Mouse (Mus musculus) neural tube, embryonic 15.5 days (tissue): ENCODE results near the gene 2210011C24Rik. TPM values are rescaled to one million over a fixed set of nuclear protein-coding genes. Genes with fewer than 3 reads are reported as not detected.
"Not testable (repeated sequence)": the region's sequence is repeated elsewhere in the genome, so short reads cannot be mapped to it uniquely, and the experiment has no call there.

Experiments
- ATAC-seq: fragments of 200-750 bp; cut with Nextera tagmentation; 2 replicates; pipeline ENCODE4 v1.8.0; 2017; ENCODE audit warnings: mild to moderate bottlenecking, moderate TSS enrichment, moderate library complexity; ENCODE audit not compliant: low FRiP score
- H3K27ac ChIP-seq: fragments of 300-500 bp; sonication (generic); replicated peaks from 2 replicates; pipeline ENCODE4 v1.5.1; 2015; ENCODE audit warnings: mild to moderate bottlenecking, inconsistent platforms
- H3K27me3 ChIP-seq: fragments of 300-500 bp; sonication (generic); replicated peaks from 2 replicates; pipeline ENCODE4 v1.6.1; 2015; ENCODE audit warnings: inconsistent platforms
- H3K36me3 ChIP-seq: fragments of 300-500 bp; sonication (generic); 2 replicates; pipeline ENCODE4 v1.6.1; 2015; ENCODE audit warnings: inconsistent platforms
- H3K4me1 ChIP-seq: fragments of 300-500 bp; sonication (generic); 2 replicates; pipeline ENCODE4 v1.6.1; 2015; ENCODE audit warnings: inconsistent platforms
- H3K4me2 ChIP-seq: fragments of 300-500 bp; sonication (generic); 2 replicates; pipeline ENCODE4 v1.6.1; 2015; ENCODE audit warnings: inconsistent platforms, mild to moderate bottlenecking, moderate library complexity
- H3K4me3 ChIP-seq: fragments of 300-500 bp; sonication (generic); replicated peaks from 2 replicates; pipeline ENCODE4 v1.5.1; 2015; ENCODE audit warnings: mild to moderate bottlenecking, inconsistent platforms
- H3K9ac ChIP-seq: fragments of 300-500 bp; sonication (generic); replicated peaks from 2 replicates; pipeline ENCODE4 v1.6.1; 2015; ENCODE audit warnings: mild to moderate bottlenecking, inconsistent platforms
- H3K9me3 ChIP-seq: fragments of 300-500 bp; sonication (generic); replicated peaks from 2 replicates; pipeline ENCODE4 v1.6.1; 2016; ENCODE audit warnings: inconsistent platforms
- WGBS: fragments of 180-500 bp; shearing (Covaris S2); methylation state at CpG from one replicate; pipeline ENCODE4 v1.1.7; 2015; ENCODE audit warnings: mixed read lengths; 5-methylcytosine and 5-hydroxymethylcytosine counted together
- polyA plus RNA-seq: library from polyadenylated mRNA; unstranded; fragments of >200 nt; fragmentation: Nextera tagmentation; extraction: Ambion mirVana; gene quantifications from 2 replicates; pipeline ENCODE4 v1.2.1, GENCODE M21; 2015

Gene 2210011C24Rik
- polyA plus RNA-seq, 1 experiment from 2014 or later, result 0.69 TPM

DNA sequence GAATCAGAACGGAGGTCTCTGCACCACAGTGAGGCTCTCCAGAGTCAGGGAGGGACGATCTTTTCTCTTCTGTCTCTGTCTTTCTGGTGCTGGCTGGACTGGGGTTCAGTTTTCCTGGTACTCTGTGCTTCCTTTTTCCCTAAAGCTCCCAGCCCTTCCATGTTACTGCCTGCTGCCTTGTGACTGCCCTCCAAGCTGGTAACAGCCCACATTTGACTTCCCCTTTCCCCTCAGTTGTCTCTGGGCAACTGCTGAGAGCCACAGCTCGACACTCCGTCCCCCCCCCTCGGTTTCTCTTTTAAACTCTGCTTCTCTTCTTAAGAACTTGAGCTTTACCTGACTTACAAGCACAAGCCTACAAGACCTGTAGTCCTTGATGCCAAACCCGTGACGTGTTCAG lies 22.7 kb downstream of the 2210011C24Rik start:
- no peaks in the 10 kb centered on the region for H3K27me3 ChIP-seq
- peaks cover 84% of the 10 kb centered on the region for H3K36me3 ChIP-seq
- 92% methylated on average over 7 of the region's 7 CpGs for WGBS
- H3K4me3 ChIP-seq, result no peak overlapping the region
- no peak for ATAC-seq
- H3K9me3 ChIP-seq, result no peaks in the 10 kb centered on the region
- H3K27ac ChIP-seq, result no peak overlapping the region
- H3K4me2 ChIP-seq, result no peak overlapping the region
- no peak overlapping the region for H3K9ac ChIP-seq
- no peaks in the 10 kb centered on the region for H3K4me1 ChIP-seq

DNA sequence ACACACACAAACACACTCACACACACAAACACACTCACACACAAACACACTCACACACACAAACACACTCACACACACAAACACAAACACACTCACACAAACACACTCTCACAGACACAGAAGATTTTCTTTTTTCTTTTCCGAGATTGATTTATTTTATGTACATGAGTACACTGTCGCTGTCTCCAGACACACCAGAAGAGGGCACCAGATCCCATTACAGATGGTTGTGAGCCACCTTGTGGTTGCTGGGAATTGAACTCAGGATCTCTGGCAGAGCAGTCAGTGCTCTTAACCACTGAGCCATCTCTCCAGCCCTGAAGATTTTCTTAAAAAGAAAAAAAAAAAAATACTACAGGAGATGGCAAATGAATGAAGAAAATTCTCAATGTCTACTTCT lies 28.7 kb downstream of the 2210011C24Rik start:
- H3K36me3 ChIP-seq, result peaks cover 75% of the 10 kb centered on the region
- H3K27ac ChIP-seq, H3K9me3 ChIP-seq, H3K4me1 ChIP-seq, H3K4me2 ChIP-seq, H3K9ac ChIP-seq, H3K4me3 ChIP-seq, ATAC-seq, H3K27me3 ChIP-seq: not testable (repeated sequence)
- WGBS, result 93% methylated on average over 2 of the region's 2 CpGs

DNA sequence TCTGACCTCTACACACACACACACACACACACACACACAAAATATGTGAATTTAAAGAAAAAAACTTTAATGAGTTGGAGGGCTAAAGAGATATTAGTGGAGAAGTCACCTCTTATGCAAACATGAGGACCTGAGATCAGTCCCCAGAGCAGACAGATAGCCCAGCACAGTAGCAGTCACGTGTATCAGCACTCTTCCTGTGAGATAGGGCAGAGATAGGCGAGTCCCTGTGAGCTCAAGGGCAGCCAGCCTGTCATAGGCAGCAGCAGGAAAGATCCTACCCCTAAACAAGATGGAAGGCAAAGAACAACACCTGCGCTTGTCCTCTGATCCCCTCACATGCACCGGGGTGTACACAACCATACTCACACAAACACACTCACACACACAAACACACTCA lies 29.5 kb downstream of the 2210011C24Rik start:
- Histone ChIP-seq H3K4me1 (peaks cover 14% of the 10 kb centered on the region), H3K27me3 (no peaks in the 10 kb centered on the region), H3K4me3 (no peak overlapping the region), H3K27ac (no peak overlapping the region), H3K36me3 (peaks cover 68% of the 10 kb centered on the region), H3K9me3 (no peaks in the 10 kb centered on the region), H3K4me2 (no peak overlapping the region), H3K9ac (no peak overlapping the region)
- no peak for ATAC-seq
- WGBS, result 93% methylated on average over 4 of the region's 4 CpGs

DNA sequence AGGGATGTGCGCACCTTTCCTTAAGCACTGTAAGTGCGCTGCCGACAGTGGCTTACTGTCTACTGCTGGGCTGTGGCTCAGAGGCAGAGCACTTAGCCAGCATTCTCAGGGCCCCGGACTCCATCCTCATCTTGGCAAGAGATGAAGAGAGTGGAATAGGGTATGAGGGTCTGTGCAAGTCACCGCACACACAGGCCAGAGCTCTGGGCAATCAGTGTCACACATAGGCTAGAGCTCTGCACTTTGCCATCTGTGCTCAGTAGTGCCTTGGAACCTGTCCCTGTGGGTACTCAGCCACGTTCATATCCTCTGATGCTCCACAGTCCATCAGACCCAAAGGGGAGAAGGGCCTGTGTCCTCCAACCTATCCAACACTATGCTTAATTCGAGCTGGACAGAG lies 30.4 kb downstream of the 2210011C24Rik start:
- Histone ChIP-seq H3K9ac (no peak overlapping the region), H3K4me3 (no peak overlapping the region), H3K27ac (no peak overlapping the region), H3K4me2 (no peak overlapping the region), H3K36me3 (peaks cover 58% of the 10 kb centered on the region), H3K4me1 (peaks cover 23% of the 10 kb centered on the region), H3K9me3 (no peaks in the 10 kb centered on the region), H3K27me3 (no peaks in the 10 kb centered on the region)
- 94% methylated on average over 7 of the region's 7 CpGs for WGBS
- ATAC-seq, result no peak

DNA sequence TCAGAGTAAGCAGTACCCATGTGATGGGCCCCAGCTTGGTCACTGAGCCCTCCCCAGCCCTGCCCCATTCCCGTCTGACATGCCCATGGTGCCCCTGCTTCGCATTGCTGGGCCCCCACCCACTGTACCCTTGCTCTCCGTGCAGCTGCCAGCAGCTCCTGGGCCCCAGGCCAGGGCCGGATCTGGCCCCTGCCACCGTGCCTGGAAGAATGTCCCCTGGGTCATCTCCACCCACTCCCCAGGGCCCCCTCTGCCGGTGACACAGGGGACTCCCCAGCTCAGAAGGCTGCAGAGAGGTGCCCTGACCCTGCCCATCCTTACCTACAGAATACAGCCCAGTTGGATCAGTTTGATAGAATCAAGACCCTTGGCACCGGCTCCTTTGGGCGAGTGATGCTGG lies 31.1 kb downstream of the 2210011C24Rik start:
- 80% methylated on average over 8 of the region's 8 CpGs for WGBS

DNA sequence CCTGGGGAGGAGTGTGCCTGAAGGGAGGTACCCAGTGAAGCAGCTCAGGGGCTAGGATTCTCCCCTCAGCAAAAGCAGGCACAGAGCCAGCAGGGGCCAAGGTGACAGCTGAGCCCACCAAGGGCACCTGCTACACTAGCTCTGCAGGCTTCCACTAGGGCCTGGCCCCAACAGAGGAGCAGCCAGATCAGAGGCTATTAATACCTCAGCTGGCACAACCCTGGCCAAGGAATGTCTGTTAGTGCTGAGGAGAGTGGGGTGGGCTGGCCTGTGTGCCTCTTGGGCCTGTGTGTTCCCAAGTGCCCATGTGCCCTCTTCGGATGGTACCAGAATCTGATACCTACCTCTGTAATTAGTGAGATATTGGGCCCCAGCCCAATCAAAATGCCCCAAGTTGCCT lies 31.7 kb downstream of the 2210011C24Rik start:
- Histone ChIP-seq H3K9me3 (no peaks in the 10 kb centered on the region), H3K36me3 (peaks cover 47% of the 10 kb centered on the region), H3K4me2 (no peak overlapping the region), H3K27me3 (no peaks in the 10 kb centered on the region), H3K4me3 (no peak overlapping the region), H3K4me1 (peaks cover 28% of the 10 kb centered on the region), H3K9ac (no peak overlapping the region), H3K27ac (no peak overlapping the region)
- ATAC-seq, result no peak
- 63% methylated on average over 1 of the region's 1 CpGs for WGBS

More for the DNA sequence above, 31.1 kb downstream of the 2210011C24Rik start:
- Histone ChIP-seq H3K36me3 (peaks cover 51% of the 10 kb centered on the region), H3K9ac (no peak overlapping the region), H3K4me3 (no peak overlapping the region), H3K9me3 (no peaks in the 10 kb centered on the region), H3K27ac (no peak overlapping the region), H3K4me2 (no peak overlapping the region), H3K4me1 (peaks cover 28% of the 10 kb centered on the region), H3K27me3 (no peaks in the 10 kb centered on the region)
- ATAC-seq, result no peak

DNA sequence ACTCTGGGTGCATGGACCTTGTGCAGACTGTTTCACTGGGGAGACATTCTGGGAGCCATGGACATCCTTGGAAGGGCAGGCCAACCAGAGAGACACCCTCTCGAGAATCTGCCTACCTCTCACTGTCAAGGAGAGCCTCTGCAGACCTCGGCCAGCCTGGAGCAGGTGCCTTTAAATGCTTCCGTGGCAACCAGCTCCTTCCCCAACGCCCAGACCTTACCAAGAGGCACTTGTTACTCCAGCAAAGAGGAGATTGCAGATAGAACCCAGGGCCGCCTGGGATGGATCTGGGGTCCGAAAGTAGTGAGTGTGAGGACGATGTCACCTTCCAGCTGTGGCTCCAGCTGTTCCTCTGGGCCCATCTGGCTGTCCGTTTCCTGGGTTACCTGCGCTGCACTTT lies 33.8 kb downstream of the 2210011C24Rik start:
- Histone ChIP-seq H3K9me3 (no peaks in the 10 kb centered on the region), H3K4me1 (peaks cover 42% of the 10 kb centered on the region), H3K4me2 (peak overlapping the region; percentile 2; the same call in 1 of the 2 replicates), H3K36me3 (peaks cover 30% of the 10 kb centered on the region), H3K27me3 (no peaks in the 10 kb centered on the region), H3K27ac (no peak overlapping the region), H3K4me3 (no peak overlapping the region), H3K9ac (no peak overlapping the region)
- 75% methylated on average over 9 of the region's 9 CpGs for WGBS
- ATAC-seq, result no peak

DNA sequence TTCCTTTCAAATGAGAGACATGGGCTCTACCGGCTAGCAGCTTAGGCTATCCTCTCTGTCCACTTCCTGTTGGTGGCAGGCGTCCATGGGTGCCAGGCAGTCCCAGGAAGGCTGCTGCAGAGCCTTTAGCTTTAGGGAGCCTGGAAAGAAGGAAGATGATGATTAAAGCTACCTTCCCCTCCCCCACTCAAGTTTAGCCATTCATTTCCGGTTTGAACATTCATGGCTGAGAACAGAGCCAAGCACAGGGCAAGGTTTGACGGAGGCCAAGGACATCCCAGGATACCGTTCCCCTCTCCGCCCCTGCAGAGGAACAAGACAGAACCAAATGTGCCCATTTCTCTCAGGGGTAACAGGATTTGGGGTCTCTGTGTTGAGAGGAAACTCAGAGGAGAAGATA lies 34.3 kb downstream of the 2210011C24Rik start:
- no peak for ATAC-seq
- H3K4me3 ChIP-seq, result no peak overlapping the region
- H3K4me2 ChIP-seq, result peak overlapping the region; percentile 2; the same call in 1 of the 2 replicates
- no peak overlapping the region for H3K9ac ChIP-seq
- WGBS, result 69% methylated on average over 6 of the region's 6 CpGs
- H3K36me3 ChIP-seq, result peaks cover 25% of the 10 kb centered on the region
- no peak overlapping the region for H3K27ac ChIP-seq
- no peaks in the 10 kb centered on the region for H3K9me3 ChIP-seq
- peaks cover 42% of the 10 kb centered on the region for H3K4me1 ChIP-seq
- no peaks in the 10 kb centered on the region for H3K27me3 ChIP-seq

DNA sequence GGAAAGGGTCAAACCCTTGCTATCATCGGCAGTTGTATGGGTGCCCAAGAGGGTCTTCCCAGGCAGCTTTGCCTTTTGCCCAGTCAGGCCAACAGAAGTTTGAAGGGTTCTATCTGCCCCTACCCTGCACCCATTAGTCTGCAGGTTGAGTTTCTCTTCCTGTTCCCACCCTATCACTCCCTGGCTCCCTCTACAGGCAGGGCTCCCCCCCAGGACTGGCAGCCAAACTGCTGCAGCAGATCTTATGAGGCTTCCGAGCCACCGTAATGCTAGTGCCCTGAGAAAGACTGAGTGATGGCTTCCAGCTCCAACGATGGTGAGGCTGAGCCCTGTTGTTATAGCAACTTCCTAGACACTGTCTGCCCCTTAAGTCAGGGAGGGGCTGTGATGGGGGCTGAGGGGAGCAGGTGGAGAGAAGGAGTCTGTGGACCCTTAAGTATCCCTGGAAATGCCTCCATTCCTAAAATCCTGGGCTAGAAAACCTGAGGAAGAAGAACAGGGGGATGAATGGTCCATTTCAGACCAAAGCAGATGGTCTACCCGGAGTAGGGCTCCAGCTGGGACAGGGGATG lies 35.1 kb downstream of the 2210011C24Rik start:
- ATAC-seq, result no peak
- no peak overlapping the region for H3K9ac ChIP-seq
- no peak overlapping the region for H3K4me3 ChIP-seq
- no peak overlapping the region for H3K27ac ChIP-seq
- 77% methylated on average over 5 of the region's 5 CpGs for WGBS
- H3K4me2 ChIP-seq, result no peak overlapping the region
- no peaks in the 10 kb centered on the region for H3K27me3 ChIP-seq
- no peaks in the 10 kb centered on the region for H3K9me3 ChIP-seq
- peaks cover 18% of the 10 kb centered on the region for H3K36me3 ChIP-seq
- H3K4me1 ChIP-seq, result peaks cover 45% of the 10 kb centered on the region

DNA sequence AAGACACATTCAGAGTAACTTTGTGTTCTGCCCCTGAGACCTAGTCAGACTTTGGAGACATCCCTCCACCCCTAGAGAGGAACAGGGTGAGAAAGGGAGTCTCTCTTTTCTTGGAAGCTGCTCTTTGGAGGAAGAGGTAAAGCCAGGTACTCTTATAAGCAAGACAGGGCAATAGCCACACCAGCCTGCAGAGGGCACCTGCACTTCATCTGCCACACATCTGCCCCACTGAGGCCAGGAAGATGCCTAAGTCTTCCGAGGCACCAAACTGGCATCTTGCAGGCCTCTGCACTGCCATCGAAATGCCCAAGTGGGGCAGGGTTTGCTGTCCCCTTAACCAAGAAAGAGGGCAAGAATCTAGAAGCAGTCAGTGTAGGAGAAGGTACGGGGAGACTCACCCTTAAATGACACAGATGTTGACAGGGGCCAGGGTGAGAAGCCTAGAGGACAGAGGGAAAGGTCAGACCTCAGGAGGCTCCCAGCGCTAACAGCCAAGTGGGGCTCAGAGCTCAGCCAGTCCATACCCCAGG lies 35.8 kb downstream of the 2210011C24Rik start:
- no peak for ATAC-seq
- Histone ChIP-seq H3K27me3 (no peaks in the 10 kb centered on the region), H3K27ac (no peak overlapping the region), H3K4me1 (peaks cover 50% of the 10 kb centered on the region), H3K9me3 (no peaks in the 10 kb centered on the region), H3K4me3 (no peak overlapping the region), H3K9ac (no peak overlapping the region), H3K36me3 (peaks cover 11% of the 10 kb centered on the region), H3K4me2 (no peak overlapping the region)
- 91% methylated on average over 4 of the region's 4 CpGs for WGBS

DNA sequence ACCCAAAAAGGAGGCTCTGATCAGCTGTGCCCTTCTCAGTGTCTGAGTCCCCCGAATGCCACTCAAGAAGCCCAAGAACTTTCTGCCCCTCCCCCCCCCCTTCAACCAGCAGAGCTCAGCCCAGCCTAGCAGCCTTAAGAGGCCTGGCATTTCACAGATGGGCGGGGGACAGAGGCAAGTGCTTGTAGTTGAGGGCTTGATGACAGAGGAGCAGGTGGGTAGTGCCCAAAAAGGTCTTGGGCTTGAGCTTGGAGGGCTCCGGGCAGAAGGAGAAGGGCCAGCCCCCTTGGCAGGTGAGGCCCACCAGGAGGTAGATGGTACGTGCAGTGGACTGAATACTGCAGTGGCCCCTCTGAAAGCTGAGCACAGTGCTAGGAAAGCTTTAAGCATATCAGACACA lies 37.5 kb downstream of the 2210011C24Rik start:
- 86% methylated on average over 4 of the region's 4 CpGs for WGBS
- no peaks in the 10 kb centered on the region for H3K36me3 ChIP-seq
- H3K4me3 ChIP-seq, result peak overlapping the region; percentile 93
- no peak for ATAC-seq
- peaks cover 48% of the 10 kb centered on the region for H3K4me1 ChIP-seq
- peak overlapping the region; percentile 98; the same call in 1 of the 2 replicates for H3K9ac ChIP-seq
- no peaks in the 10 kb centered on the region for H3K9me3 ChIP-seq
- H3K4me2 ChIP-seq, result peak overlapping the region; percentile 93
- no peaks in the 10 kb centered on the region for H3K27me3 ChIP-seq
- no peak overlapping the region for H3K27ac ChIP-seq

DNA sequence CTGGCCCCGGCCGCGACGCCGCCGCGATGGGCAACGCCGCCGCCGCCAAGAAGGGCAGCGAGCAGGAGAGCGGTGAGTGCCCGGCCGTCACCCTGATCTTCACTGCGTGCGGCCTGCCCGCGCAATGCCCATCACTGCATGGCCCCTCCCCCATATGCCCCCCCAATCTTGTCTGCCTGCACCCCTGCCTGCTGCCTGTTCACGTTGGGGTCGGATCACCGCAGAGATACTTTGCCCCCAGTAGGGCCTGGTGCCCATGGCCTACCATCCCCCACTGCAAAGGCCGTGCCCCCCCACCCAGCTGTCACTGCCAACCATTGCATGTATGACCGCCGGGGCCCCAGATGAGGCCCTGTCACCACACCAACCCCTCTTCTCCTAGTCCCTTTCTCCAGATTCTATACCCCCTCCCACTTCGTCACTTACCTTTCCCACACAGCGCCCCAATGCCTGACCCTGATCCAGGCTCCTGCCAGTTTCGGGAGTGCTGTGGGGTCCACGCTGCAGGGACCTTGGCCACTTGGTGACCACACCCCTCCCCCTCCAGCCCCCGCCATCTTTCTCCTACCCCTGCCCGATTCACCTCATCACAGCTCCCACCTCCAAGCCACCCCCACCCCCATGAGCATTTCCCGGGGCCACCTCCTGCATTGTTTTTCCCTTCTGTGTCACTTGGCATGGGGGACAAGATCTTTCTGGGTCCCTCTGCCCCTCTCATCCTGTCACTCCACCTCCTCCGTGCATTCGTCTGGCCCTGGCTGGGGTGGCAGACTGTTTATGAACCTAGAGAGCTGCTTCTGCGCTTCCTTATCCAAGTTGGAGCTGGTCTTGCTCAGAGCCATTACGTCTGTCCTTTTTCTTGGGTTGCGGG lies 38.6 kb downstream of the 2210011C24Rik start:
- Histone ChIP-seq H3K36me3 (no peaks in the 10 kb centered on the region), H3K4me3 (peak overlapping the region; percentile 93), H3K9ac (peak overlapping the region; percentile 98), H3K9me3 (no peaks in the 10 kb centered on the region), H3K27ac (peak overlapping the region; percentile 89), H3K4me2 (peak overlapping the region; percentile 93), H3K4me1 (peaks cover 46% of the 10 kb centered on the region), H3K27me3 (no peaks in the 10 kb centered on the region)
- 3% methylated on average over 37 of the region's 37 CpGs for WGBS
- ATAC-seq, result peak; percentile 29
